In the genomic region with DNA sequence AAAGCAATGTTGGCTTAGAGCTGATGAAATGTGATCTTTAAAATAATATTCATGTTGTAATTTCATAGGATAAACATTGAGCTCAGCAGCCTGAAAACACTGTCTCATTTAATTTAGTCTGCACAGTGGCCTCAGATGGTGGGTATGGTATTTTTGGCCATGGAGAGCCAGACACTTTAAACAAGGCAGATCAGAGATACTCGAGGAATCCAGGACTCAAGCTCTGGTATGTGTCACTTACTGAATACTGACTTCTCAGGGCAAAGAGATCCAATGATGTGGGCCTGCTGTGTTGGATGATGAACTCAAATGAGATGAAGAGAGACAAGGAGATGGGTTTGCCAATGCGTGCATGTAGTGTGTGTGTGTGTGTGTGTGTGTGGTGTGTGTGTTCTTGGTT, we compare ENCODE assay signal across 26 mouse cellular contexts.
DNase-seq lines count a peak whose midpoint lies in the region; ATAC-seq and TF ChIP-seq lines count a peak whose summit lies in the region.
"Had no signal": no experiment of that assay in that cellular context is flagged by ENCODE, and none has a peak within 500 bp of the region (broad histone marks: within the 10 kb centered on the region; RNA-seq: fewer than 3 reads in every experiment).

No protein-coding gene starts in this region.

- no peak overlapping the region for H3K4me3 ChIP-seq in heart, embryonic 10.5 days
- no peak overlapping the region for H3K4me3 ChIP-seq in heart, embryonic 13.5 days
- H3K4me3 ChIP-seq in heart, adult 2 months = no peak overlapping the region
- no peak overlapping the region for H3K4me3 ChIP-seq in heart, embryonic 16.5 days (ENCODE audit: low read length)
- H3K4me3 ChIP-seq in small intestine, adult 2 months (ENCODE audit: low read depth, low read length) = no peak overlapping the region
- H3K4me3 ChIP-seq: embryonic facial prominence, embryonic 10.5 days; embryonic facial prominence, embryonic 13.5 days; erythroblast, embryonic 14.5 days; forebrain, embryonic 12.5 days; forebrain, embryonic 15.5 days had no signal

- H3K27ac ChIP-seq in heart, embryonic 10.5 days = peak overlapping the region; percentile 82
- peak overlapping the region; percentile 76 for H3K27ac ChIP-seq in heart, embryonic 13.5 days (replicated peaks)
- no peak overlapping the region for H3K27ac ChIP-seq in heart, adult 2 months
- H3K27ac ChIP-seq in heart, embryonic 16.5 days (ENCODE audit: low read length) = peak overlapping the region; percentile 82
- peak overlapping the region; percentile 64 for H3K27ac ChIP-seq in small intestine, adult 2 months (ENCODE audit: insufficient read depth, low read depth, low read length)
- H3K27ac ChIP-seq: embryonic facial prominence, embryonic 10.5 days; embryonic facial prominence, embryonic 13.5 days; forebrain, embryonic 12.5 days; forebrain, embryonic 15.5 days; hindbrain, embryonic 14.5 days; hindbrain, postnatal 0 days had no signal

- no peaks in the 10 kb centered on the region for H3K79me2 ChIP-seq in heart, adult 2 months (replicated peaks; ENCODE audit: control insufficient read depth, insufficient read depth, low read length)

- no peak for DNase-seq in heart, embryonic 10.5 days (ENCODE audit: low spot score)
- no peak for DNase-seq in heart, adult 11 months
- no peak for DNase-seq in heart, adult 2 months
- no peak for DNase-seq in heart, postnatal 14 days
- DNase-seq: adrenal gland, adult 8-10 months; adrenal gland, postnatal 25 days; cerebellum, adult 11-12 months; cerebellum, adult 8-10 months; cerebellum, postnatal 10 days; cerebellum, postnatal 36 days; embryo, embryonic 11 days; gastrocnemius, postnatal 25 days; kidney, adult 11 months; kidney, adult 8-10 months had no signal

- peaks cover 3% of the 10 kb centered on the region; the same call in 1 of the 2 replicates for H3K9me3 ChIP-seq in heart, embryonic 10.5 days
- peaks cover 9% of the 10 kb centered on the region; the same call in 1 of the 2 replicates for H3K9me3 ChIP-seq in heart, embryonic 13.5 days
- H3K9me3 ChIP-seq in heart, embryonic 16.5 days (replicated peaks; ENCODE audit: control insufficient read depth, low read length) = peaks cover 8% of the 10 kb centered on the region
- H3K9me3 ChIP-seq: embryonic facial prominence, embryonic 10.5 days; embryonic facial prominence, embryonic 13.5 days; forebrain, embryonic 12.5 days; forebrain, embryonic 15.5 days had no signal

- no peak for ATAC-seq in heart, embryonic 13.5 days (ENCODE audit: extremely low read depth, insufficient number of reproducible peaks, low FRiP score, low TSS enrichment)
- peak; percentile 61; the same call in 1 of the 2 replicates for ATAC-seq in heart, embryonic 16.5 days (replicated peaks; ENCODE audit: extremely low read depth, insufficient read depth, low FRiP score)
- ATAC-seq: activated CD4-positive, CD25-positive, alpha-beta regulatory T cell, adult 4 months; forebrain, embryonic 15.5 days; hindbrain, postnatal 0 days; inflammation-experienced regulatory T-cells, adult 6 months had no signal

- TF ChIP-seq CTCF in heart, adult 2 months (IDR thresholded peaks at IDR 0.05) = no peak
- TF ChIP-seq CTCF in small intestine, adult 2 months (IDR thresholded peaks at IDR 0.05; ENCODE audit: extremely low read depth, insufficient read length, insufficient replicate concordance, low read depth, low read length) = no peak

- H3K4me1 ChIP-seq in heart, embryonic 10.5 days = peaks cover 60% of the 10 kb centered on the region
- peaks cover 60% of the 10 kb centered on the region for H3K4me1 ChIP-seq in heart, embryonic 13.5 days
- peaks cover 5% of the 10 kb centered on the region for H3K4me1 ChIP-seq in heart, adult 2 months (ENCODE audit: control insufficient read depth, insufficient read depth, low read length)
- peaks cover 42% of the 10 kb centered on the region for H3K4me1 ChIP-seq in heart, embryonic 16.5 days (ENCODE audit: control insufficient read depth, insufficient read depth, low read length)
- peaks cover 27% of the 10 kb centered on the region; the same call in 1 of the 2 replicates for H3K4me1 ChIP-seq in small intestine, adult 2 months (ENCODE audit: control insufficient read depth, insufficient read depth, insufficient read length, low read length)
- H3K4me1 ChIP-seq: forebrain, embryonic 12.5 days; forebrain, embryonic 15.5 days had no signal

- no peak overlapping the region for H3K9ac ChIP-seq in heart, embryonic 13.5 days
- H3K9ac ChIP-seq in heart, adult 2 months (ENCODE audit: low read depth, low read length) = no peak overlapping the region
- no peak overlapping the region for H3K9ac ChIP-seq in heart, embryonic 16.5 days (ENCODE audit: low read length)
- H3K9ac ChIP-seq: embryonic facial prominence, embryonic 13.5 days; forebrain, embryonic 12.5 days; forebrain, embryonic 15.5 days; hindbrain, embryonic 14.5 days had no signal

- 29% methylated on average over 2 of the region's 2 CpGs for WGBS in heart, embryonic 10.5 days
- WGBS in heart, embryonic 13.5 days = 23% methylated on average over 2 of the region's 2 CpGs
- WGBS in heart, adult 2 months = 41% methylated on average over 2 of the region's 2 CpGs
- 19% methylated on average over 2 of the region's 2 CpGs for WGBS in heart, embryonic 16.5 days
- 67% methylated on average over 2 of the region's 2 CpGs for WGBS in small intestine, adult 2 months

- no peak for TF ChIP-seq POLR2A in heart, adult 2 months (IDR thresholded peaks at IDR 0.05; ENCODE audit: insufficient read depth, low read depth, low read length)
- no peak for TF ChIP-seq POLR2A in small intestine, adult 2 months (IDR thresholded peaks at IDR 0.05; ENCODE audit: low read depth, low read length)

- intact Hi-C loops in heart, adult 2 months (cut with DNase I) = no loop called here
- intact Hi-C loops in heart, postnatal 14 days (cut with DNase I) = no loop called here

- no peak for TF ChIP-seq EP300 in heart, adult 2 months (IDR thresholded peaks at IDR 0.05; ENCODE audit: insufficient read depth, low read depth, low read length)

- no peaks in the 10 kb centered on the region for H3K27me3 ChIP-seq in heart, embryonic 10.5 days (ENCODE audit: insufficient read depth, poor library complexity, severe bottlenecking)
- no peaks in the 10 kb centered on the region for H3K27me3 ChIP-seq in heart, embryonic 13.5 days (replicated peaks)
- no peaks in the 10 kb centered on the region for H3K27me3 ChIP-seq in heart, adult 2 months (ENCODE audit: control insufficient read depth, insufficient read depth, low read length)
- no peaks in the 10 kb centered on the region for H3K27me3 ChIP-seq in heart, embryonic 16.5 days (ENCODE audit: control insufficient read depth, insufficient read depth, low read length)
- H3K27me3 ChIP-seq in small intestine, adult 2 months (ENCODE audit: control insufficient read depth, insufficient read depth, low read length) = no peaks in the 10 kb centered on the region
- H3K27me3 ChIP-seq: embryonic facial prominence, embryonic 13.5 days; forebrain, embryonic 12.5 days; forebrain, embryonic 15.5 days had no signal

- no peak overlapping the region for H3K4me2 ChIP-seq in heart, embryonic 13.5 days
- no peak overlapping the region for H3K4me2 ChIP-seq in heart, embryonic 16.5 days (ENCODE audit: low read depth, low read length)
- H3K4me2 ChIP-seq: embryonic facial prominence, embryonic 13.5 days; forebrain, embryonic 12.5 days; forebrain, embryonic 15.5 days; hindbrain, embryonic 14.5 days had no signal

- no peaks in the 10 kb centered on the region for H3K36me3 ChIP-seq in heart, embryonic 10.5 days
- no peaks in the 10 kb centered on the region for H3K36me3 ChIP-seq in heart, embryonic 13.5 days
- peaks cover 2% of the 10 kb centered on the region; the same call in 1 of the 2 replicates for H3K36me3 ChIP-seq in heart, adult 2 months (ENCODE audit: control insufficient read depth, insufficient read depth, low read length)
- no peaks in the 10 kb centered on the region for H3K36me3 ChIP-seq in heart, embryonic 16.5 days (ENCODE audit: control insufficient read depth, insufficient read depth)
- no peaks in the 10 kb centered on the region for H3K36me3 ChIP-seq in small intestine, adult 2 months (ENCODE audit: control insufficient read depth, insufficient read depth, low read length)
- H3K36me3 ChIP-seq: embryonic facial prominence, embryonic 10.5 days; embryonic facial prominence, embryonic 13.5 days; forebrain, embryonic 12.5 days; forebrain, embryonic 15.5 days had no signal
